Mouse (Mus musculus) liver, adult 2 months (tissue): ENCODE results near the gene Exoc3l4.

Source experiments
- CTCF ChIP-seq: fragments of 200-500 bp; IDR thresholded peaks from 2 replicates; pipeline ENCODE4 v1.5.1; 2011; ENCODE audit warnings: low read depth, low read length, control low read depth
- POLR2A ChIP-seq: fragments of 200-500 bp; IDR thresholded peaks from 2 replicates; pipeline ENCODE4 v1.6.1; 2011; ENCODE audit warnings: low read length, control low read depth; ENCODE audit not compliant: insufficient read depth; ENCODE audit errors: extremely low read depth

GRCm38 (mm10) chr12:111455860-111456259, 39.0 kb downstream of the Exoc3l4 start:
- TF ChIP-seq CTCF (no peak), POLR2A (no peak)
